Mouse (Mus musculus) urinary bladder, postnatal 36 days (tissue): Measurements from ENCODE around the gene Tubb2b.

Experiments used
- DNase-seq, 2 experiments: peaks; one replicate each; pipeline ENCODE4 v3.0.0; 2022; ENCODE audit warnings: low spot score in 2 of 2, mixed read lengths in 1 of 2

Gene Tubb2b

DNA sequence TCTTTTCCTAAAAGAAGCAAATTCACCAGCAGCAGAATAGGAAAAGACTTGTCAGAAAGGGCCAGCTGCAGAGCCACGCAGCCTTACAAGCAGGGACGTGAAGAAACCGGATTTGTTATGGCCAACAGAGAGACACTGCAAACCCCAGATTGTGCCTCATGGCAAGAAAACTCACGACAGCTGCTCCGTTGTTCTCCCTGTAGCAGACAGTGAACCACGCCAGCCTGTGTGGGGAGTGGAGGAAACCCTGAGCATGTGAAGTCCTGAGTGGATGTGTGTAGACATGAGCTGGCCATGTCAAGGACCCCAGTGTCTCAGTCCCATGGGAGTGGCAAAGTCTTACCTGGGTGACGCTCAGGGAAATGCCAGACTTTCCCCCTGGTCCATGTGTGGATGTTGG lies 6.3 kb upstream of the Tubb2b start:
- DNase-seq, result no peak

DNA sequence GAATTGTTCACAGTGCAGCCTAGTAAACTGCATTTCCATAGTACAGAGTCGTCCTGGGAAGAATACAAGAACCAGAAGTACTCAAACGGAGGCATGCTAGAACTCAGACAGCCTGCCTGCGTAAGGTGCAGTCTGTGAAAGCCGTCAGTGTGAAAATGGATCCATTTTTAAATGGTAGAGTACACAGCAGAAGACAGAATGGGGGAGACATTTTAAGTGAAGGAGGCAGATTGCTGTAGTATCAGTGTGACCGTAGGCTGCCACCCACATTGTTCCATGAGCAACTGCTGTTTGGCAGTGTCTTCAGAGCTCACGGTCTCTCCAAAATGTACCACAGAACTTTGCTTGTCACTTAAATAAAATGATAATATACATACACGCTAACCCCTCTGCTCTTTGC lies 4.0 kb upstream of the Tubb2b start:
- no peak for DNase-seq

DNA sequence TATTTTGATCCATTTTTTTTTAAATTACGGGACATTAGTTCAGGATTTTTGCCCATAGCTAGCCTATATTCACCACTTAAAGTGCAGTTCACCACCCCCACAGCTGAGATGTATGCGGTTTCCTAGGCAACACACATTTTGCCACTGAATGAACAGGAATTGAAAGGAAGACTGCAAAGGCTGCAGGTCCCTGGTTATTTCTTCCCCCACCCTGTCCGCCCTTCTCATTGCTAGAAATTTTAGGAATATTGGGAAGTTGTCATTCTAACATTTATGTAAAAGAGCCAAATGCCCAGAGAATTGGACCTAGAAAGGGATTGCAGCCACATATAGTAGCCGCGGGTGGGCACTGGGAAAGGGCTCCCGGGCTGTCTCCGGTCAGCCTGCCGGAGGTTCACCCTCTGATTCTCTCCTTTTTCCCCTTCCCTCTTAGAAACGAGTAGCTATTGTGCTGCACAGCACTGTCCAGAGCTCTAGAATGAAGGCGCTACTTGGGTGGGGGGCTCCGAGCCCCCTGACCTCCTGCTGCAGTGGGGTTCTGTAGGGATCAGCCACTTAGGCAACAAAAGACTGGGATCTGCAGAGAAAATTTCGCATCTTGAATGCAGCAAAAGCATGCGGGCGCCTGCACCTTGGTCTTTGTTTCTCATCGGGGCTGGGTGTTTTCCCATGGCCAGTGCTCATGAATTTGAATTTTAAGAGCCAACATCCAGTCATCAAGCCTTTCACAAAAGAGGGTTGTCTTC lies 3.2 kb upstream of the Tubb2b start:
- DNase-seq, result no peak

DNA sequence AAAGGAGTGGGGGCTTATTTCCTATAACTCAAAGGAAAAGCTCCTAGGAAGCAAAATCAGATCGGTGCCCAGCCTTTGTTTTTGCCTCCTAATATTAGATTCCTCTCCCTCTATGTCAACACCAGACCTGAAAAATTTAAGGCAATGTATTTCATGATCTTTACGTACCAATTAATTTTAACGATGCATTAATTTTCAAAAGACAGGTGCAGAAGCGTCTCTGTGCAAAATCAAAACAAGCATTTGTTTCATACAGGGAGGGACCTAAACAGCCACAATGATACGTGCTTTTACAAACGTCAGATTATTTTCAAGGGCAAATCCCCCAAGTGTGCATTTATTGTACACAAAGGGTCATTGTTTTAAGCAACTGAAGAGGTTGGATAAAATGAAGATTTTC lies 2.6 kb upstream of the Tubb2b start:
- DNase-seq, result no peak

DNA sequence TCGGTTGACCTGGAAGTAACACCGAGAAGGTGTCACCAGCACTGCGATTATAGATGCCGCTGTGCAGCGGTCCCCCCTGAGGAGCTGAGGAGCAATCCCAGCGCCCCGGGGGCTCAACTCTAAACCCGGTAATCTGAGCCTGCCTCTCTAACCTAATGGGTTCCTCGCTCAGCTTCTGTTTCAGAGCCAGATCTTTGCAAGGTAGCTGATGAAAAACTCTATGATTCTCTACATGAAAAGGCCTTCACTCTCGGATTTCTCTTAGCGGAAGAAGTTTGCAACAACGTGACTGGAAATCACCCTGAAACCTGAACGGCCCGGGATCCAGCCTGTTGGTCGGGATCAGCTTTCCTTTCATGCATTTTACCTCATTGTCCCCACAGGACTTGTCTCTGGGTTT lies 2.0 kb upstream of the Tubb2b start:
- no peak for DNase-seq

DNA sequence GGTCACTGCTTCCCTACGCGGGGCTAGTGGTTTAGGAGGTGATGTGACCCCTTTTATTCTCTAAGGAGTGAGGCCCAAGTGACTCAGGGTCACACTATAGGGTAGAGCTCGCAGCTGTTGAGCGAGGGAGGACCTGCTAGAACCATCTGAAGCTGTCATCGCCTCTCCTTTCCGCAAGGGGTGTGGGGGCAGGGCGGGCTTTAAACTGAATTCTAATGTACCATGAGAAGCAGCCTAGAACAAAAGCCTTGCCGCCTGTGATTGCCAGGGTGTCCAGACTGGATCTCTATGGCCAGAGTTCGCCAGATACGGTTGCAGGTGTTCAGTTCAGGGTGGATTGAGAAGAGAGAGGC lies 1.4 kb upstream of the Tubb2b start:
- no peak for DNase-seq

DNA sequence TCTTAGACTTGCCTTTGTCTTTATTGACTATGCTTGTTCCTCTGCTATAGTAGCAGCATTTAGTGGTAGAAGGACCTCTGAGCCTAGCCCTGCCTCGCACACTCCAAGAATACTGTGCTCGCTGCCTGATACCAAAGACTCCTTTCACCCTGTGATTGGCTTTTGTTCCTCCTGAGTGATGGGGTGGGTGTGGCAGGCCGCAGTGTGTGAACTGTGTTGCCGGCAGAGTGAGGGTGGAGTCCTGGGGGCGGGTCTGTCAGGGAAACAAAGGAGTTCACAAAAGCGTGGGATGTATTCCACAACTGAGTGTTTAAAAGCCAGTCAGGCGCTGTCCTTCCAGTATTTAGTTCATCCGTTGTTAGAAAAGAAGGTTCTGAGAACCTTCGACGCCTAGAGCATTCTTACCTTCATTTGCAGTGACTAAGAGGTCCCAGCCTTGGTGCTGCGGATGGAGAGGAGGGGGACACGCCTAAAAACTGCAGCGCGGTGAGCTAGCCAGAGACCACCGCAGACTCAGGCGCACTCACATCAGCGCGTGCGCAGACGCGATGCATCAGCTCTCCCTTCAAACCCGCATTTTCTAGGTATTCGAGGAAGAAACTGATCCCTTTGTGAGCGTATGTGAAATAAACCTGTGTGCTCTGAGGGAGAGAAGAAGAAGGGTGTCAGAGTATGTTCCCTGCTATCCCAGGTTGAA lies 893 bp upstream of the Tubb2b start:
- no peak for DNase-seq

DNA sequence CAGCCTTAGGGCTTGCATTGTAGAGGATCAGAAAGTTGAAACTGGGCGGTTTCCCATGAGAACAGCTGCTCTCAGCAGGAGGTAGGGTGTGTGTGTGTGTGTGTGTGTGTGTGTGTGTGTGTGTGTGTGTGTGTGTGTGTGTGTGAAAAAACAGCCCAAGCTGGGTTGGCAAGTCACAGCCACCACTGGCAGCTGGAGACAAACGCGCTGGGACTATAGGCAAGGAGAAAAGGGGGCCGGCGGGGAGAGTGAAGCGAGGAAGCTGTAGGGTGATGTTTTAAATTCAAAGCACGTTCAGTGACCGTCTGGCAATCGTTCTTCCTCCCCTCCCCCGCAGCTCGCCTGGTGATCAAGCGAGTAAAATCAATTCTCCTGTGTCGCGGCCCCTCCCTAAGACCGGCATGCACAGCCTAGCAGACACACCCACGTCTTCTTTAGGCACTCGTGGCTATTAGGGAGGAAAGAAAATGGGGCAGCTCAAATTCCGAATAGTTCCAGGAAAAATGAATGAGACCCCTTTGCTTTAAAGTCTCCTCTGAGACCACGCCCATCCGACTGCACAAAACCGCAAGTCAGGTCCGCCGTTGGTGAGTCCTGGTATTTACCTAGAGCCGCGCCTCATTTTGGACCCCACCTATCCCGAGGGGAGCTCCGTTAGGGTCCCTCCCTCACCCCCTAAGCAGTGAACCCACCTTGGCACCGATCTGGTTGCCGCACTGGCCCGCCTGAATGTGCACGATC lies 611 bp downstream of the Tubb2b start:
- DNase-seq, result no peak

DNA sequence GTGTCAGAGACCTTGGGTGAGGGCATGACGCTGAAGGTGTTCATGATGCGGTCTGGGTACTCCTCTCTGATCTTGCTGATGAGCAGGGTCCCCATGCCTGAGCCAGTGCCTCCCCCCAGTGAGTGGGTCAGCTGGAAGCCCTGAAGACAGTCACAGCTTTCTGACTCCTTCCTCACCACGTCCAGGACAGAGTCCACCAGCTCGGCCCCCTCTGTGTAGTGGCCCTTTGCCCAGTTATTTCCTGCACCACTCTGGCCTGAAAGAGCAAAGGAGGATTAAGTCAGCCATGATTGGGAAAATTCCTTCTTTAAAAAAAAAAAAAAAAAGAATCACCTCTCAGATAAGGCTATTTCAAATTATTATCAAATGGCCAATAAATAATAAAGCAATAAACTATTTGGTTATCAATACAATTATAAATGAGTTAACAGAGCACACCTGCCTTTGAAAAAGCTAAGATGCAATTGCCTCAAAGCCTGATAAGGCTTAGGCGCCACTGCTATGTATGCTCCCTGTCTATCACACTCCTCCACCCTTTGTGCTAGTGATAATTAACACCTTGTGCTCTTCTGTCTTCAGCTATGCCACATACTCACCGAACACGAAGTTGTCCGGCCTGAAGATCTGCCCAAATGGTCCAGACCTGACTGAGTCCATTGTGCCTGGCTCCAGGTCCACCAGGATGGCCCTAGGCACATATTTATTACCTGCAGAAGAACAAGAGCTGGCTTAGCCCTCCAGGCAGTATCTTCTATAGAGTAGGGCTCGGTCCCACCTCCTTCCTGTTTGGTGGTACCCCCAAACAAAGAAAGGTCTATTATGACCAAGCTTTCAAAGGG lies 1.8 kb downstream of the Tubb2b start:
- no peak for DNase-seq

DNA sequence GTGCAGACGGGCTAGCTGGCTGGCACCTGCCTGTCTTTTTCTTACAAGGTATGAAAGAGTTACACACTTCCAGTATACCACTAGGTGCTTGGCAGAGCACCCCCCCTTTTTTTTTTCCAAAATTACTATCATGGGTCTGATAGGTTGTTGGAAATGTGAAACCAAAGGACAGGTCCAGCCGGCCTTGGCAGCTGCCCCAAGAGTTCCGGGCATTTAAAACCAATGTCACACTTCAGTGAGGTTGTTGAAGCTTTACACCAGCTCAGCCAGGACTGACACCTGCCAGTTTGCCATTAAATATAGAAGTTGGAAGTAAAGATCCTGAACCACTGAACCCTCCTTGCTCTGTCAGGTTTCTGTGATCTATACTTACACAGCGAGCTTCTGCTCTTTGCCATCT lies 4.6 kb downstream of the Tubb2b start:
- no peak for DNase-seq

DNA sequence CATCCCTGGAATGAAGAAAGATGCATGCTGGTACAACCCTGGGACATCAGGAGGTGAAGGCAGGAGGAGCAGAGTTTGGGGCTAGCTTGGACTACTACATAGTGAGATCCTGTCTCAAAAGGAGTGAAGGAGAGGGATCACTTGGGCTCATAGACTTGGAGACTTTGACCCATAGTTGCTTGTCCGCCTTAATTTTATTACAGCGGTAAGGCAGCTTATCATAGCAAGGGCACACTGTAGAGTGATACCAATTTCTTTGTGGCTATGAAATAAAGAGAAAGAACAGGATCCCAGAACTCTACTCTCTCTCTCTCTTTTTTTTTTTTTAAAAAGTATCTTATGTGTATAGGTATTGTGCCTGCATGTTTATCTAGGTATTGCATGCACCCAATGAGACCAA lies 9.7 kb downstream of the Tubb2b start:
- DNase-seq, result no peak

DNA sequence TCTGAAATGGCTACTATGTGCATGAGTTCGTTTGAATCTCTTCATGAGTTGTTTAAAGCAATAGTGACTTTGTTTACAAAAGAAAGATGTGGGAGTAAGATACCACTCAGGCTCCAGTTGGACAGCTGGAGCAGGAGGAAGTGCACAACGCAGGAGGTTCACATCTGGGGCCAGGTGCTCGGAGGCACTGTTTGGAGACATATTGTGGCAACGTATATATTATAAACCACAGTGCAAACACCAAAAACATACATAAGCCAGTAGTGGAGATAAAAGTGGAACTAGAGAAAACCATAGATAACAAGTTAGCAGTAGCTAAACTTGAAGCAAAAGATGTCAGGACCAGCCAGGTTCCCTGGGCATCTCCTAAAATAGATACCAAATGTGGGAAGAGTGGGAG lies 10.9 kb downstream of the Tubb2b start:
- no peak for DNase-seq

DNA sequence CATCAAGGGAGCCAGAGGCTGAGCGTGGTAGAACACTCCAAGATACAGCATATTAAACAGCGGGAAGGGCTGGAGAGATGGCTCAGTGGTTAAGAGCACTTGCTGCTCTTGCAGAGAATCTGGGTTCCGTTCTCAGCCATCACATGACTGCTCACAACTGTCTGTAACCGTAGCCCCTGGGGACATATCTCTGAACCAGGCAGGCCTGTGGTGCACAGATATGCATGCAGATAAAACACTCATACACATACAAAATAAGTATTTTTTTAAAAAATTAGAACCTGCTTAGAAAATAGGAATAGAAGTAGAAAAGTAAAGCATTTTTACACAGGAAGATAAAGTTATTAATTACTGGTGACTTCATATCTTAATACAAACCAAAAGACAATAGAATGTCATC lies 11.4 kb downstream of the Tubb2b start:
- no peak for DNase-seq

DNA sequence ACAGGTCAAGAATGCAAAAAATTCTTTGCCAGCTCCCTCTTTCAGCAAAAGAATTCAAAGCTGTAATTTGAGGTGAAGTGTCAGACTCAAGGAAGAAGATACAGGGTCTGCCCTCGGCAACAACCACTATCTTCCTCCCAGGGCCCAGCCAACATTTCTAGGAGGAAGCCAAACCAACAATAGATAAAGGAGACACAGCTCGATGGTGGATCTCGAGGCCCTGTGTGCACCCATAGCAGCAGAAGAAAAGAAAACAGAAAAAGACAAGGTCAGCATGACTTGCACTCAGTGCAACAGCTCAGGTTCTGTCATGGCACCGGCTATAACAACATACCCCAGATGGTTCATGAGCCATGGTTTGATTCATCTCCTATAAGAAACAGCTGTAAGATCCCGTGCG lies 13.8 kb downstream of the Tubb2b start:
- no peak for DNase-seq

DNA sequence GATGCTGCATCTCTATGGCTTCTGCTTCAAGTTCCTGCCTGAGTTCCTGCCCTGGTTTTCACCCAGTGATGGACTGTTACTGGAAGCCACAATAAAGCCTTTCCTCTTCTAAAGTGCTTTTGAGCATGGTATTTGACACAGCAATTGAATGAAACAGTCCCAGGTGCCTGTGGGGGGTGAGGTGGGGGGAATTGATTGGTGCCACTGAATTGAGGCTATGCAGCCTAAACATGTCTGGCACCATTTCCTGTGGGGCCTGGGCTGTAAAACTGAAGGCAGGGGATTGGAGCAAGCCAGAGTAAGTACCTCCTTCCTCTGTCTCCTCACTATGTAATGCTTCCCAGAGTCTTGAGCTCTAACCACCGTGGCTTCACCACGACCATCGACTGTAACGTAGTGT lies 15.6 kb downstream of the Tubb2b start:
- DNase-seq, result no peak

DNA sequence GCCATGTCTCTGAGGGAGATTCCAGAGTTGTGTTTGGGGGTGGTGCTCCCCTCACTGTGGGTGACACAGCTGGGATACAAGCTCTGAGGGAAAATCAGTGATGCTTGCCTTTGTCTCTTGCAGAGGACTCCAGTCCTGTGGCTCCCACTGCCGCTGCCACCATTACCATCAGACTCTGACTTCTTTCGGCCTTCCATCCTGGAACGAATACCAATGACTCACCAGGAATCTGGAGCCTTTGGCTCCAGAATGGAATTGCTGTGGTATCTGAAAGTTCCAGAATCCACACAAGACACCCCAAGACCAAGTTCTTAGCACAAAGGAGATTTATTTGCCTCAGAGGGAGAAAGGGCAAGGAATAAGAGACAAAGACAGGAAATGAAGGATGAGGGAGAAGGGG lies 17.2 kb downstream of the Tubb2b start:
- DNase-seq, result no peak

DNA sequence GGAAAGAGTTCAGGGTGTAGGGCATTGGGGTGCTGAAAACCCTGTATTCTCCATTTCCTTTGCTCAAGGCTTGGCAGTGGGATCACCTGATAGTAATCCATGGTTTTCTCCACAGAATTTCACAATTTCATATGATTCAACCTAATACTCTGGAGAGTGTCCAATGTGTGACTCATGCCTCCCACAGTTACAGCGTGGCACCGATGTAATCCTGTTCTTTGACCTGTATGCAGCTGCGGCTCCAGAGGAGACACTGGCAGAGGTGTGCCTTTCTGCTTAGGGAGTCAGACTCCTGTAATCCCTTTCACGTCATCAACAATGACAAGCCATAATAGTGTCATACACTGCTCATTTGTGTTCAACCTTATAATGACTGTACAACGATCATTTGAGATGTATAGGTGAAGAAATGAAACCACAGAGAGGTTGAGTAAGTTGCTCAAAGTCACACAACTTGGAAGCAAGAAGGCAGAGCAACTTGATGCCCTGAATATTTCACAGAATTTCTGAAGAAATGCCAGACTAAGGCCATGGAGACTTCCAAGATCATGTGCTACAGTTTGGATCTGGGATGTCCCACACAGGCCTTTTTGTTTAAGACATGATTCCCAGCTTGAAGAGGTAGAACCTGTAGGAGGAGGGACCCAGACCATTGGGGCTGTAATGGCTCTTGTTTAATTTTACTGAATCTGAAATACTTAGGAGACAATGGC lies 17.7 kb downstream of the Tubb2b start:
- DNase-seq, result peak; percentile 51 to 60

DNA sequence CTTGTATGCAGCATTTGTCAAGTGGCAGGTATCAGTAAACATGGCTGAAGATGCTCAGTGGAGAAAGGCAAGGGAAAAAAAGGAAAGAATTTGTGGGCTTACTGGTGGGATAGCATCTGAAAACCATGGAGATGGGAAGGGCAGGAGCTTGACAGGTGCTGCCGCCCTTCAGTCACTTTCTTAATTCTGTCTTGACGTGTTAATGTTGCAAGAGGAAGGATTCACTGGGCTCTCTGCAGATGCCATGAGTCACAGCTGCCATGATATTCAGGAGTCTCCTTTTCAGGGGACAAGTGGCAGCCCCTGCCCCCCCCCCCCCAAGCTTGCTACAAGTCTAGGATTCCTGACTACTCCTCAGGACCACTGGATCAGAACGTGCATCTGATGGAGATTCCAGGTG lies 18.4 kb downstream of the Tubb2b start:
- DNase-seq, result no peak

DNA sequence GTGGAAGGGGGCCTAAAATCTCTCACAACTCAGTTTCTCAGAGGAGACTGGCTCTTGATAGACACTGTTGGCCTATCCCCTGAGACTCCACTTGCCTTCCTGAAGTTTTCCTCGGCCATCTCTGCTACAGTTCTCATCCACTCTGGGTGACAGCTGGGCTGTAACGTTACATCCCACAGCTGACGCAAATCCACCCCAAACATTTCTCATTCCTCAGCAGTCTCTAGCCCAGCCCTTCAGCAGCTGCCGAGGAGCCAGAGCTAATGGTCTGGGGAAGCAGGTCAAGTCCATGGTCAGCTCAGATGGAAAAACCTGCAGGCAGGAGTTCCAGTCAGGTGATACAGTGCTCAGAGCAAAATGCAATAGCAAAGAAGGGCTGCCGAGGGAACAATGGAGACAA lies 19.2 kb downstream of the Tubb2b start:
- DNase-seq, result no peak

DNA sequence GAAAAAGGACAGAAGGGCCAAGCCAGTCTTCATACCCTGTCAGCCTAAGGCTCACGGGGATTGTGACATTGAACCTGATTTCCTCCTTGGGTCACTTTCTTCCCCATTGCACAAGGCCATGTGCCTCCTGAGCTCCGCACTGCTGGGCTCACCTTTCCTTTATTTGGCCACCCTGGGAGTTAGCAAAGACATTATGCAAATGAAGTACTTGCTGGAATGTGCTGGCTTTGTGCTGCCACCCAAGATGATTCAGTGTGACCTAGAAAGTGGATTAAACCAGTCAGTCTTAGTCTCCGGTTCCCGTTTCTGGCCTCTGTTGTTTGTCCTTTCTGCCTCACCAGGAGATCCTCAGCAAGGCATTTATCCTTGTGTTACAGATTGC lies 20.6 kb downstream of the Tubb2b start:
- no peak for DNase-seq

DNA sequence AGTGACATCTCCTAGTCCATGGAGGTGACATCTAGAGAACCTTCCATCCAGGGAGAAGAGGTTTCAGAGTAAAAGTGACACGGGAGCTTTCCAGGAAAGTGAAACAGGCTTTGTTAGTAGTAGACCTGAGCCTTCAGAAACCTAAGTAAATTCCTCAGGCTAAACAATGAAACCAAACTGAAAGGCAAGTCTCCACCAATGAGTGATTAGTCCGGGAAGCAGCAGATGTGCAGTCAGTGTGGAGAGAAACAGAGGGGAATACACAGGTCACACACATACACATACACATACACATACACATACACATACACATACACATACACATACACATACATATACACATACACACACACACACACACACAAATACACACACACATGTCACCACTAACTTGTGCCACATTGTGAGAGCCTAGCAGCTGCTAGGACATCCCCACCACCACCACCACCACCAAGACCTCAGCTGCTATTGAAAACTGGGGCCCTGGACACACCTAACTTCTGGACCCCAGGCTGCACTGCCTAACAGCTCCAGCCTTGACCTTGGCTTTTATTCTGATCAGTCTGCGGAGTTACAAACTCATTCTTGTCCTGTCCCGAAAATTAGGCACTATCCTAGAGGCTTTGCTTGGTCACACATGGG lies 21.1 kb downstream of the Tubb2b start:
- DNase-seq, result no peak
